Mouse (Mus musculus) neural tube, embryonic 15.5 days (tissue): ENCODE measurements around the gene Sel1l3. TPM values are rescaled to one million over a fixed set of nuclear protein-coding genes. Genes with fewer than 3 reads are reported as not detected.

Source experiments
- ATAC-seq: fragments of 200-750 bp; cut with Nextera tagmentation; 2 replicates; pipeline ENCODE4 v1.8.0; 2017; ENCODE audit warnings: mild to moderate bottlenecking, moderate TSS enrichment, moderate library complexity; ENCODE audit not compliant: low FRiP score
- H3K27ac ChIP-seq: fragments of 300-500 bp; sonication (generic); replicated peaks from 2 replicates; pipeline ENCODE4 v1.5.1; 2015; ENCODE audit warnings: mild to moderate bottlenecking, inconsistent platforms
- H3K27me3 ChIP-seq: fragments of 300-500 bp; sonication (generic); replicated peaks from 2 replicates; pipeline ENCODE4 v1.6.1; 2015; ENCODE audit warnings: inconsistent platforms
- H3K36me3 ChIP-seq: fragments of 300-500 bp; sonication (generic); 2 replicates; pipeline ENCODE4 v1.6.1; 2015; ENCODE audit warnings: inconsistent platforms
- H3K4me1 ChIP-seq: fragments of 300-500 bp; sonication (generic); 2 replicates; pipeline ENCODE4 v1.6.1; 2015; ENCODE audit warnings: inconsistent platforms
- H3K4me2 ChIP-seq: fragments of 300-500 bp; sonication (generic); 2 replicates; pipeline ENCODE4 v1.6.1; 2015; ENCODE audit warnings: inconsistent platforms, mild to moderate bottlenecking, moderate library complexity
- H3K4me3 ChIP-seq: fragments of 300-500 bp; sonication (generic); replicated peaks from 2 replicates; pipeline ENCODE4 v1.5.1; 2015; ENCODE audit warnings: mild to moderate bottlenecking, inconsistent platforms
- H3K9ac ChIP-seq: fragments of 300-500 bp; sonication (generic); replicated peaks from 2 replicates; pipeline ENCODE4 v1.6.1; 2015; ENCODE audit warnings: mild to moderate bottlenecking, inconsistent platforms
- H3K9me3 ChIP-seq: fragments of 300-500 bp; sonication (generic); replicated peaks from 2 replicates; pipeline ENCODE4 v1.6.1; 2016; ENCODE audit warnings: inconsistent platforms
- WGBS: fragments of 180-500 bp; shearing (Covaris S2); methylation state at CpG from one replicate; pipeline ENCODE4 v1.1.7; 2015; ENCODE audit warnings: mixed read lengths; 5-methylcytosine and 5-hydroxymethylcytosine counted together
- polyA plus RNA-seq: library from polyadenylated mRNA; unstranded; fragments of >200 nt; fragmentation: Nextera tagmentation; extraction: Ambion mirVana; gene quantifications from 2 replicates; pipeline ENCODE4 v1.2.1, GENCODE M21; 2015

Gene Sel1l3
- polyA plus RNA-seq, 1 experiment from 2014 or later: 5.9 TPM

DNA sequence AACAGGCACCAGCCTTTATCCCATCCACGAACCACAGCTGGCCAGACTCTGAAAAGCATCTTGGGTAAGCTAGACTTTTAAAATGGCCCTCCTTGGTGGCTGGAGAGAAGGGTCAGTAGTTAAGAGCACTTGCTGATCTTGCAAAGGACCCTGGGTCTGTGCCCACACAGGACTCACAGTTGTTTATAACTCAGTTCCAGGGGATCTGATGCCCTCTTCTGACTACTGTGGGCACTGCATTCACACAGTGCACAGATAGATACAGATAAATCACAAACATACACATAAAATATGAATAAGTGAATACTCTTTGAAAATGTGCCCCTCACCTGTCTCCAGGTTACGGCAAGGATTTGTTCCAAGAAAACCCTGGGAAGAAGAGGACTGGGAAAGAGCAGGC is 79.7 kb downstream of the Sel1l3 start:
- Histone ChIP-seq H3K4me1 (no peaks in the 10 kb centered on the region), H3K27me3 (no peaks in the 10 kb centered on the region), H3K9ac (no peak overlapping the region), H3K9me3 (no peaks in the 10 kb centered on the region), H3K4me3 (no peak overlapping the region), H3K4me2 (no peak overlapping the region), H3K36me3 (no peaks in the 10 kb centered on the region), H3K27ac (no peak overlapping the region)
- no peak for ATAC-seq
- WGBS: 90% methylated on average over 2 of the region's 2 CpGs

DNA sequence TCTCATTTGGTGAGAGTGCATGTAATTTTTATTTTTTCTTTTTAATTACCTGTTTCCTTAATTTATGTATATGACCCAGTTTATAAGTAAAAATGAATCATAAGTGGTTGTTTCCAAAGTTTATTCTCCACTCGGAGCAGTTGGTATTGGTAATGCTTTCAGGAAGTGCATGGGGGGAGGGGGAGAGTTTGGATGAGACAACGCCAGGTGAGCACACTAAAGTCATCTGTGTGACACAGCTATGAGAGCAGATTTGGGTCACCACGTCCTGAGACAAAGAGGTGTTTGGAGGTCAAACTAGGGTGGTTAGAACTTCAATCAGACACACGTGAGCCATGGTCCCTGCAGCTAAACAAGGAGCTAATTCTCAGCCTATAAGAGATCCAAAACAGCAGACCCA is 89.0 kb downstream of the Sel1l3 start:
- H3K9me3 ChIP-seq: no peaks in the 10 kb centered on the region
- no peak overlapping the region for H3K27ac ChIP-seq
- no peak overlapping the region for H3K9ac ChIP-seq
- no peak overlapping the region for H3K4me3 ChIP-seq
- WGBS: 61% methylated on average over 4 of the region's 4 CpGs
- H3K4me1 ChIP-seq: no peaks in the 10 kb centered on the region
- no peak for ATAC-seq
- no peak overlapping the region for H3K4me2 ChIP-seq
- H3K27me3 ChIP-seq: no peaks in the 10 kb centered on the region; the same call in 1 of the 2 replicates
- H3K36me3 ChIP-seq: 0 out of 2 replicates have a peak, but pooled peaks cover 3% of the 10 kb centered on the region

DNA sequence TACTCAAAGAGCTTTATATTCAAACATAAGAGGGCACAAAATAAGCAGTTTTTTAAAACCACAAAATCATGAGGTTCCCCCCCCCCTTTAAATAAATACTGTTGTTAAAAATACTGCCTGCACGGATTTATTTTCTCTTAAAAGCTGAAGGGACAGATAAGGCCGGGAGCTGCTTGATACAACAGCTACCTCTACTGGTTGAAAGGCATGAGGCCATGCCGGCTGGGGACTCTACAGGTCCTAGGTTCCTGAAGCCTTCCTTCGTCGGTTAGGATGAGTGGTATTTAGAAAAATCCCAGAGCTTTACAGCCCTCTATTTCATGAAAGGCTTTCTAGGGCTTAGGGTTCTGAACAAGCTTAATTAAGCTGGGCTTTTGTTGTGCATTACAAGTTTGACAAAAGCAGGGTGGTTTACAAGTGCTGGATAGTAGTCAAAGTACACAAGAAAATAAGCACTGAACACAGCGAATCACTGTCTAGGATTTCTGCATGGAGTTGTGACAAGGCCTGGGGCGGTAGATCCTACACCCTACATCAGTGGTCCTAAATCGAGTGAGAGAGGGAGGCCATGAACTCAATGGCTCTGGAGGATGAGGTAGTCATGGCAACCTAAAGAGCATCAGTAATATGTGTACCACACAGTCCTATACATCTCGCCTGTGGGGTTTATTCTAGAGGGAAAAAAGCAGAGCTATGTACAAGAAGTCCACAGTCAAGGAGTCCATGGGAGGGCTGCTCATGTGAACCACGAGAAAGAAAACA is 90.0 kb downstream of the Sel1l3 start:
- peak; percentile 90; the same call in 1 of the 2 replicates for ATAC-seq
- H3K4me3 ChIP-seq: no peak overlapping the region
- no peaks in the 10 kb centered on the region for H3K9me3 ChIP-seq
- WGBS: 23% methylated on average over 10 of the region's 10 CpGs
- no peaks in the 10 kb centered on the region for H3K4me1 ChIP-seq
- no peak overlapping the region for H3K27ac ChIP-seq
- no peak overlapping the region for H3K4me2 ChIP-seq
- no peak overlapping the region for H3K9ac ChIP-seq
- H3K36me3 ChIP-seq: 0 out of 2 replicates have a peak, but pooled peaks cover 3% of the 10 kb centered on the region
- H3K27me3 ChIP-seq: no peaks in the 10 kb centered on the region; the same call in 1 of the 2 replicates

DNA sequence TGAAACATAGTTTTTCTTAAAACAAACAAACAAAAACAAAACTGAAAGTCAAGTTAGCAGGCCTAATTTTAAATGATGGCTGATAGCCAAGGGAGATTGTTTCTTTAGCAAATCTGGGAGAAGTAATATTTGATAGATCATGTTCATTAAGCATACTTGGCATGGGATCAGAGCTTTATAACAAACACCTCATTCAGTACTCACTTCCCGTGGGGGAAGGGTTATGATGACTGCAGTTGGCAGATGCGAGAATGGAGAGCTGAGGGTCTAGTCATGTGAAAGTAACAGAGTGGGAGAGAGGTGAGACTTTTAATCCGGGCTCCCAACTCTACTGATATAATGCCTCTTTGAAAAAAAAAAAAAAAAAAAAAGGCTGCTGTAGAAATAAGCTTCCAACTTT is 94.0 kb downstream of the Sel1l3 start:
- H3K27me3 ChIP-seq: no peaks in the 10 kb centered on the region; the same call in 1 of the 2 replicates
- H3K36me3 ChIP-seq: 0 out of 2 replicates have a peak, but pooled peaks cover 3% of the 10 kb centered on the region
- ATAC-seq: no peak
- H3K4me3 ChIP-seq: no peak overlapping the region
- no peak overlapping the region for H3K27ac ChIP-seq
- no peak overlapping the region for H3K9ac ChIP-seq
- H3K9me3 ChIP-seq: no peaks in the 10 kb centered on the region
- no peak overlapping the region for H3K4me2 ChIP-seq
- 0 out of 2 replicates have a peak, but pooled peaks cover 3% of the 10 kb centered on the region for H3K4me1 ChIP-seq
- 53% methylated on average over 3 of the region's 3 CpGs for WGBS

DNA sequence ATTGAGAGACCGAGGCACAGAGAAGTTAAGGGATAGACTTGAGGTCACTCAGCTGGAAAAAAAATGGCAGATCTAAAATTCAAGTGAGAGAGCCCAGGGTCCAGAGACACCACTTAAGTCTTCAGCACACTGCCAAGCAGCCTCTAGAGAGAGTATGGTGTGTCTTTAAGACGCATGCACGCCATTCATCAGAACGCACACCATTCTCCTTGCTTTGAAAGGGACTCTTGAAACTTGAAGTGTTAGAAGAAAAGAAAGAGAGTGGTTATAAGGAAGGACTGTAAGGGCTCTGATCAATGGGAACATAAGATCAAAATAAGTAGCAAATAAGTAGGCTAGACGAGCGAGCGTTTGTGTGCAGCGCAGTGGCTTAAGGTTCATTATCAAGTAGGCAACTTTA is 95.5 kb downstream of the Sel1l3 start:
- H3K36me3 ChIP-seq: 0 out of 2 replicates have a peak, but pooled peaks cover 3% of the 10 kb centered on the region
- 84% methylated on average over 8 of the region's 8 CpGs for WGBS
- H3K27me3 ChIP-seq: no peaks in the 10 kb centered on the region
- H3K9ac ChIP-seq: no peak overlapping the region
- no peak for ATAC-seq
- no peak overlapping the region for H3K4me2 ChIP-seq
- no peaks in the 10 kb centered on the region for H3K9me3 ChIP-seq
- 0 out of 2 replicates have a peak, but pooled peaks cover 5% of the 10 kb centered on the region for H3K4me1 ChIP-seq
- H3K4me3 ChIP-seq: no peak overlapping the region
- H3K27ac ChIP-seq: no peak overlapping the region

DNA sequence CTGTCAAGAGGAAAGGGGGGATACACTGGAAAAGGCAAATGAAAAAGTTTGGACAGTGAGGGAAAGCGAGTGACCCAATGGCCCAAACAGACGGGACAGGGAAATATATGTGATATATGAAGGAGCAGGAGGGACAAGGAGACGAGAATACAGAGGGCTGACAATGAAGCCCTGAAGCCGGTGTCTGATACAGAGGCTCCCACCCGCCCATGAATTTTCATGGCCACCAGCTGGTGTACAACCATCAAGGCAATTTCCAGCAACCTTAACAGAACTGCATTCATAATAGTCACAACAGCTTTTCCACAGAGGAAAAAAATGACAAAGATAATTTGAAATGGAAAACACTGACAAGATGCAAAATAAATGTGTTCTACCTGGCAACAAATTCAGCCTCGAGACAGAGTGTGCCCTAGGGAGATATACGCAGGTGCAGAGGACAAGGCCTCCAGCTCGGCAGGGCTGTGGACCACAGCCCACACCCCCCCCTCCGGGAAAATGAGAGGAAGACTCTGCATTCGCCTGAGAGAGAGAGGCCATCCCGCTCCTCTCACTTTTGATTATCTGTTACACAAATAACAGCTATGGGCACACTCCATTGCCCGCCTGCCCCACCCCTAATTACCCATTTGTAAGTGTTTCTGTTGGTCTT is 99.0 kb downstream of the Sel1l3 start:
- no peaks in the 10 kb centered on the region for H3K9me3 ChIP-seq
- 42% methylated on average over 12 of the region's 12 CpGs for WGBS
- no peak overlapping the region for H3K9ac ChIP-seq
- H3K27ac ChIP-seq: no peak overlapping the region
- H3K4me2 ChIP-seq: no peak overlapping the region
- H3K27me3 ChIP-seq: no peaks in the 10 kb centered on the region
- H3K4me3 ChIP-seq: no peak overlapping the region
- ATAC-seq: no peak
- H3K4me1 ChIP-seq: peaks cover 17% of the 10 kb centered on the region
- 0 out of 2 replicates have a peak, but pooled peaks cover 4% of the 10 kb centered on the region for H3K36me3 ChIP-seq

DNA sequence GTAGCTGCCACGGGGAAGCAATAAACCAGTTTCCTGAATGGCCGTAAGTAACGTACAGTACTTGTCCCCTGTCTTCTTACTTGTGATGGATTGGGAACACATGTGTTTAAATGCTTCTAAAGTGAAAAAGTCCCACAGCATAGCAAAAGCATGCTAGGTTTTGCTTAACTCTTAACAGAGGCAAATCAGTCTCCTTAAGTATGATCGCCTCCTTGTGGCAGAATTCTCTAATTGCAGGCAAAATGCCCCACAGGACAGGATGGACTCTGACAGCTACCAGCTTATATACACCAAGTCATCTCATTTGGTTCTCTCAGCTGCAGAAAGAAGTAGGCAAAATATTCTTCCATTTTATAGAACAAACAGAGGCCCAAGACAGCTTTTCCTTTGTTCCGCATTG is 100.8 kb downstream of the Sel1l3 start:
- no peak overlapping the region for H3K4me3 ChIP-seq
- H3K4me1 ChIP-seq: peaks cover 17% of the 10 kb centered on the region
- H3K9ac ChIP-seq: no peak overlapping the region
- no peaks in the 10 kb centered on the region for H3K9me3 ChIP-seq
- 93% methylated on average over 5 of the region's 5 CpGs for WGBS
- no peak overlapping the region for H3K27ac ChIP-seq
- 0 out of 2 replicates have a peak, but pooled peaks cover 4% of the 10 kb centered on the region for H3K36me3 ChIP-seq
- ATAC-seq: no peak
- H3K27me3 ChIP-seq: no peaks in the 10 kb centered on the region; the same call in 1 of the 2 replicates
- no peak overlapping the region for H3K4me2 ChIP-seq

DNA sequence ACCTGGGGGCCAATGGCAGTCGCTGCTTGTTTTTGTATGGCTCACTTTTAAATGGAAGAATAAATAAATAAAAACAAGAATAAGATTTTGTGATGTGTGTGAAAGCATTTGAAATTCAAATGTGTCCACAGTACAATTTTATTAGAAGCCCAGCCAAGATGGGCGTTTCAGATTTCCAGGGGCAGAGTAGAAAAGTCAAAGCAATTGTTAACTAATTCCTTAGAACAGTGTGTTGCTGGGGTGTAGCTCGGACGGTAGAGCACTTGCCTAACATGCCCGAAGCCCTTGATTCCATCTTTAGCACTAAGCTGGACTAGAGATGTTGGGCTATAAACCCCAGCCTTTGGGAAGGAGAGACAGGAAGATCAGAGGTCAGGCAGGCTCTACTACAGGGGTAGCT is 102.7 kb downstream of the Sel1l3 start:
- H3K4me1 ChIP-seq: peaks cover 17% of the 10 kb centered on the region
- no peak overlapping the region for H3K27ac ChIP-seq
- no peaks in the 10 kb centered on the region; the same call in 1 of the 2 replicates for H3K27me3 ChIP-seq
- no peak overlapping the region for H3K4me3 ChIP-seq
- ATAC-seq: no peak
- H3K9me3 ChIP-seq: no peaks in the 10 kb centered on the region
- H3K36me3 ChIP-seq: 0 out of 2 replicates have a peak, but pooled peaks cover 4% of the 10 kb centered on the region
- H3K4me2 ChIP-seq: no peak overlapping the region
- H3K9ac ChIP-seq: no peak overlapping the region
- 53% methylated on average over 5 of the region's 5 CpGs for WGBS

DNA sequence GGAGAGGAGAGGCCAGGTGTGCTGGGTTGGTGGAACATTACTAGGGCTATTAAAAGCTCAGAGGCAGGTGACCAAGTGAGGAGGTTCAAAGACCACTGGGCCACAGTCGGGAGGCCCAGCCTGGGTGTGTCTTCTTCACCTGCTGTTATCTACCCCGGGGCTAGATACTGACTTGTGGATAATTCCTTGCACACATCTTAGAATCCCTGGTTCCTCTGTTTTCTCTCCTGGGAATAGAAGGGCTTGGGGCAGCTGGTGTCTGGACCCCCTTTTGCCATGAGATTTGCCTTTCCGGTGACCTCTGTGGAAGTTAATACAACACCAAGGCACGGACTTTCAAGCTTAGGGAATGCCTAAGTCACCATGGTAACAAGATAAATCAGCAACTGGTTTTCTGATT is 103.5 kb downstream of the Sel1l3 start:
- 44% methylated on average over 4 of the region's 4 CpGs for WGBS
- Histone ChIP-seq H3K27me3 (no peaks in the 10 kb centered on the region; the same call in 1 of the 2 replicates), H3K36me3 (0 out of 2 replicates have a peak, but pooled peaks cover 4% of the 10 kb centered on the region), H3K27ac (no peak overlapping the region), H3K9me3 (no peaks in the 10 kb centered on the region), H3K4me3 (no peak overlapping the region), H3K4me1 (peaks cover 17% of the 10 kb centered on the region), H3K4me2 (no peak overlapping the region), H3K9ac (no peak overlapping the region)
- ATAC-seq: peak; percentile 16; the same call in 1 of the 2 replicates

DNA sequence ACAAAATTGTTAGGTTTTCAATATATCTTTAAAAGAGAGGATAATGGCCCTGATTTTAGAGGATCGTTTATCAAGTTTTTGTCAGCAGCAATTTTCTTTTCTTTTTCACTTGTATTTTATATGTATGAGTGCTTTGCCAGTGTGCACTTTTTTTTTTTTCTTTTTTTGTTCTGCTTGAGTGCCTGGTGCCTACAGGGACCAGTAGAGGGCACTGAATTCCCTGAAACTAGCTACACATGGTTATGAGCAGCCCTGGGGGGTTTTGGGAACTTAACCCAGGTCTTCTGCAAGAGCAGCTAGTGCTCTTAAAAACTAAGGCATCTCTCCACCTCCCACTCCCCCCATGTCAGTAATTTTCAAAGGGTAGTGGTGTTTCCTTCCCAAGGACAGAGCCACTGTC is 105.1 kb downstream of the Sel1l3 start:
- Histone ChIP-seq H3K27me3 (no peaks in the 10 kb centered on the region; the same call in 1 of the 2 replicates), H3K9me3 (no peaks in the 10 kb centered on the region), H3K4me2 (no peak overlapping the region), H3K36me3 (0 out of 2 replicates have a peak, but pooled peaks cover 4% of the 10 kb centered on the region), H3K27ac (no peak overlapping the region), H3K9ac (no peak overlapping the region), H3K4me3 (no peak overlapping the region), H3K4me1 (peaks cover 13% of the 10 kb centered on the region)
- ATAC-seq: no peak
- 93% methylated on average over 1 of the region's 1 CpGs for WGBS

DNA sequence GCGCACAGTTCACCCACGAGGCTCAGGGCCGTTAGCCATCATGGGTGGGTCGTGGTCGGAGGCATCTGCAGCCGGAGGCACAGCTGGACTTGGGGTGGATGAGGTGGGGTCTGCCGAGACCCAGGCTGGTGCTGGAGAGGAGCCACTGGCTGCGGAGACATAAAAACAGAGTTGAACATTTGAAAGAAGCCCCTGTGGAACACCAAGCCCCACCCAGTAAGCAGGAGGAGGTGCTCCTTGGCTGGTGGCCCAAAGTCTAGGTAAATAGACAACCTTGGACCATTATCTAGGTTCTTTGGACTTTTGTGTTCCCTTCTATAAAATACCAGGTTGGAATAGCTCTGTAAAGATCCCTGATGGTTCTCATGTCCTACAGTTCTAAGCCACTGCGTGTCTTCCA is 105.7 kb downstream of the Sel1l3 start:
- Histone ChIP-seq H3K4me2 (no peak overlapping the region), H3K27ac (no peak overlapping the region), H3K4me1 (peaks cover 13% of the 10 kb centered on the region), H3K4me3 (no peak overlapping the region), H3K9me3 (no peaks in the 10 kb centered on the region), H3K27me3 (no peaks in the 10 kb centered on the region; the same call in 1 of the 2 replicates), H3K9ac (no peak overlapping the region), H3K36me3 (0 out of 2 replicates have a peak, but pooled peaks cover 2% of the 10 kb centered on the region)
- no peak for ATAC-seq
- WGBS: 75% methylated on average over 9 of the region's 9 CpGs
